Mouse (Mus musculus) left cerebral cortex, adult 8-10 months (tissue): ENCODE measurements at regions not wholly inside any gene's neighbourhood (a gene's known extent, or its start where the extent isn't known, plus 50 kb on each side); places are given as distances from the start of the nearest gene placed in this dataset.

Experiments used
- DNase-seq, 2 experiments: peaks; one replicate each; pipeline ENCODE4 v3.0.0; 2022; ENCODE audit warnings: low spot score in 2 of 2

DNA sequence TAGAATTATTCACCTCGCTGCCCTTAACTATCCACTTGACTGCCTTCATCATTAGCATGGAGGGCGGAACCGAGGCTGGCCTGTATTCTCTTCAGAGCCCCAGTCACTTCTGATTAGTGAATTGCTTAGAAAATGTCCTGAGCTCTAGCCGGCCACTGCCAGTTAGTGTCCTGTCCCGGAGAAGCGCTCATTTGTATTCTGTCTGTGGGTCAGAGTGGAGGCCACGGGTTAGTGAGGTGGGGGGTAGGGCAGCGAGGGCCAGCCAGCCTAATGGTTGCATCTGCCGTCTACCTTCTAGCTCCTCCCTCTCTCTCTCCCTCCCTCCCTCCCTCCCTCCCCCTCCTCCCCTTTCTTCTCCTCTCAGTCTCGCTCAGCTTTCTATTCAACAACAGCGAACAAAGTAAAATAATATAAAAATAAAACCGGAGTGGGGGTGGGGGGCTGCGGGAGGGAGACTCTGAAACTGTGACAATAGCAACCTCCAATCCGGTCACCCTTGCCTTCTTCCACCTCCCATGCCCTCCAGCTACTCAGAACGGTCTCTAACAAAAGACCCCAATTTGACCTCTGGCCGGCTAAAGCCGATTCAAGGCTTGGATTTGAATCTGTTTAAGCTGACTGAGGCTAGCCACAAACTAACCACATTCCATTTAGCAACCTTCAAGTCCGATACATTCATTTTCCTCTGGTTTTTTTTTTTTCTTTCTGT lies 155.6 kb upstream of the Klf3 start:
- DNase-seq = peak in 1 of 2 experiments; percentile 18

DNA sequence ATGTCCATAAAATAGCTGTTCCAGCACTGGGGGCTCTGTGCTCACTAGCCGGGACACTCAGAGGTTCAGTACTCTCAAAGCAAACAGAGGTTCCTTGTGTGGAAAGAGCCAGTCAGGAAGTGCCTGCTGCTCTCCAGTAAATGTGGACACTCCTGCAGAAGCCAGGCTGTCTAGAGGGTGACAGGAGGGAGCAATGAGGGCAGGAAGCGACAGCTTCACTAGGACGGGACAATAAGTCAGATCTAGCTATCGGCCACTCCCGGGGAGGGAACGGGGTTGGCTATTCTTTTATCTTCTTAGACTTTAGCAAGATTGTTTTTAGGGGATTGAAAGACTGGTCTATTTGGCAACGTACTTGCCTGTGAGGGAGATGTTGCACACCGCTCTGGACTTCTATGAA lies 154.7 kb upstream of the Klf3 start:
- no peak for DNase-seq

- DNase-seq = no peak
Measured at GRCm38 (mm10) chr5:64651407-64651806, 151.8 kb upstream of the Klf3 start.

- no peak for DNase-seq
Measured at GRCm38 (mm10) chr5:64653764-64654163, 149.4 kb upstream of the Klf3 start.

DNA sequence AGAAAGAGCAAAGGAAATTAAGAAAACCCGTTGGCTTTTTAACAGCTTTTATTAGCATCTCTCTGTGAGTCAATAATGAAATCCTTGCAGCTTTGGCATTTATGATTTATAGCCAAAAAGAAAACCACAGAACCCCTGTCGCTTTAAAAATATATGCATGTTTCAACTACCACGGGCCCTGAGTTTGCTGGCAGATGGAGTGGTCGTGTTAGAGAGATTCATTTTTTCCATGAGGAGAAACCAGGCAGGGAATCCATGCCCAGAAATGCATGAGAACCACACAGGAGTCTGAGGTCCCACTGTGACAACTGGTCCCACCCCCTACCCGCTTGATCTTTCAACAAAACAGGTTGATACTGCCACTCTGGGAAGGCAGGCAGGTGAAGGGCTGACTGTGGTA lies 147.9 kb upstream of the Klf3 start:
- DNase-seq = no peak

GRCm38 (mm10) chr5:64661959-64662358 lies 141.2 kb upstream of the Klf3 start:
- no peak for DNase-seq

GRCm38 (mm10) chr5:64662476-64662875 lies 140.7 kb upstream of the Klf3 start:
- DNase-seq = no peak

- DNase-seq = no peak
Measured at GRCm38 (mm10) chr5:64663766-64664165, 139.4 kb upstream of the Klf3 start.

- no peak for DNase-seq
Measured at GRCm38 (mm10) chr5:64665064-64665463, 138.1 kb upstream of the Klf3 start.

DNA sequence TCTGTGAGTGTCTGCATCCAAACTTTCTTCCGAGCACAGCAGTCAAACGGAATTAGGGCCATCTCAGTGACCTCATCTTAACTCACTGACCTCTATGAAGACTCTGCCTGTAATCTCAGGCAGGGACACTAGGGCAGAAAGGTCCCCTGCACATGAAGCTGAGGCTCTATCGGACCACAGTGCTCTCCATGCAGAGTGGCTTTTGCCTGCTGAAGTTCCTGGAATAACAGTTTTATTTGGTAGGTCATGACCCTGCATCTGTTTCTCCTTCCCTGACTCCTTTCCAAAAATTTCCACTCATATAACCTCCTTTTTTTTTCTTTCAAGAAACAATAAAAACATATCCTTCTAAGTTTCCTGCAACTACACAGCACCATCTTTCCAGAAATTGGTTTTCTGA lies 136.9 kb upstream of the Klf3 start:
- no peak for DNase-seq

GRCm38 (mm10) chr5:64667053-64667452 lies 136.1 kb upstream of the Klf3 start:
- no peak for DNase-seq

DNA sequence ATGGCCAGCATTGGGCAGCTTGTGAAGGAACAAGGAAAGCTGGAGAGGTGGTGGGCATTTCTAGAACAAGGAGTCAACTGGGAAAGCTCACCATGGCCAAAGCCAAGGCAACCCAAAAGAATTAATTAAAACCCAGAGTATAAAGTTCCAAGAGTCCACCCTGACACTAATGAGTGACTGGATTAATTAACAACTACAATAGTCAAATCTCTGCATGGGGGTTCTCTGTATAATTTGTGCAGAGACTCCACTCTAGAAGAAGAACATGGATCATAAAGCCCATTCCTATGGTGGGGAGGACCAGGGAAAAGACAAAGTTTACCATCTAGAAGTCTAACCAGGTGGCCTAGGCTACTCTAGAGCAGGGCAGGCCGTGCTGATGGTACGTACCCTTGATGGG lies 129.3 kb upstream of the Klf3 start:
- DNase-seq = no peak

- no peak for DNase-seq
Measured at GRCm38 (mm10) chr5:64676214-64676945, 126.8 kb upstream of the Klf3 start.

GRCm38 (mm10) chr5:64676946-64677588 lies 126.1 kb upstream of the Klf3 start:
- no peak for DNase-seq

GRCm38 (mm10) chr5:64678706-64679105 lies 124.5 kb upstream of the Klf3 start:
- DNase-seq = no peak

DNA sequence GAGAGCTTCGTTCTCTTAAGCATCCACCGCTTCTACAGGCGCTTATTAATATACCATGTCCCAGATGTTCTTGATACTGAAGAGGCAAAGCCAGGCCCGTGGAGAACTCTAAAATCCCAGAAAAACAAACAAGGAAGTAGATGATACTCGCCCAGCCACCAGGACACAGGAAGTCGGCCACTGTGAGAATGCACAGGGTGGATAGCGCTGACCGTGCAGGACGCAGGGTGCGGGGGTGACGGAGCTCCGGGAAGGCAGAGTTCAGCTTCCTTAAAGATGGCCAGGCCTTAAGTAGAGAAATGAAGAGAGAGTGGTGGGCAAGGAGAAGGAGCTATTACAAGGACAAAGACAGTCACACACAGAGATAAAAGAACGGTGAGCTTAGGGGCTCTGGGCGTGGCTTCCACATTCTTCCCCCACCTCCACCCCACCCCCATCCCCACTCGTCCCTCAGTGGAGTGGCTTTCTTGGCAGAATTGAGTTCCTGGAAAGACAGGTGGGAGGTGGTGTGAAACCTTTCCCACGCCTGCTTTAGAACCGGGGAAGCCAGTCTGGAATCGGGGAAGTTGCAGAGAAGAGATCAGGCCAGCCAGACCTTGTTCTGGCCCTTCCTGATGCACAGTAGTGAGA lies 123.1 kb upstream of the Klf3 start:
- DNase-seq = no peak

DNA sequence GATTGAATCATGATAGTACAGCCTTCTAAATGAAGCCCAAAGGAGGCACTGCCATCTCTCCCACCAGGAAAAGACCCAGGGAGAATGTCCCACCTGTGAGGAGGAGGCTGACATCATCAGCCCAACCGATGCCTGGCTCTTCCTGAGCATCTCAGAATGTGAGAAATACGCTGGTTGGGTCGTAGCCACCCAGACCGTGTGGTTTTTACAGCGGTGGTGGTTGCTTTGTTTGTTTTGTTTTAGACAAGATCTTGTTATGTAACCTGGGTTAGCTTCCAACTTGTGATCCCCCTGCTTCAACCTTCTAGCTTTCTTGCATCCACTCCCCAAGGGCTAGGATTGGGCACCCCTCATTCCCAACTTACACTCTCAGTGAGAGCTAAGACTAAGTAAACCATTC lies 122.0 kb upstream of the Klf3 start:
- DNase-seq = no peak

DNA sequence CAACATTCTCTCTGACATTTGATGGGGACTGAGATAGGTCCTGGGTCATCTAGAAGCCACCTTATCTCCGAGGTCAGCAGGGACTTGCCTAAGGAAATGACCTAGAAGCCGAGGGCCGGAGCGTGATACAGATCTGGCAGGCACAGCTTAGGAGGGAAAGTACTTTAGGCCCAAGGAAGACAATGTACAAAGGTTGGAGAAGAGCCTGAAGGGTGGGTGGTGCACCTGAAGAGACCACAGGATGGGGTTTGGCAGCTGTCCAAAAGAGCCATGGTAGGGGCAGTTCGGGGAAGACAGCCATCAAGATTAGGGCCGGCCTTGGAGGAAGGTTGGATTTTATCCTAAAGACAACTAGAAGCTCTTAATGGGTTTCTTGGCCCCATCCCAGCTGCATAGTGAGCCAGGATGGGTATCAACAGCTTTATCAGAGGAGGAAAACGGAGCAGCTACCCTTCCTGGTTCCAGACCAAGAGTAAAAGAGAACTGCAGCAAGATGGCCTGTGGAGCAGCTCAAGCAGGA lies 120.8 kb upstream of the Klf3 start:
- no peak for DNase-seq

DNA sequence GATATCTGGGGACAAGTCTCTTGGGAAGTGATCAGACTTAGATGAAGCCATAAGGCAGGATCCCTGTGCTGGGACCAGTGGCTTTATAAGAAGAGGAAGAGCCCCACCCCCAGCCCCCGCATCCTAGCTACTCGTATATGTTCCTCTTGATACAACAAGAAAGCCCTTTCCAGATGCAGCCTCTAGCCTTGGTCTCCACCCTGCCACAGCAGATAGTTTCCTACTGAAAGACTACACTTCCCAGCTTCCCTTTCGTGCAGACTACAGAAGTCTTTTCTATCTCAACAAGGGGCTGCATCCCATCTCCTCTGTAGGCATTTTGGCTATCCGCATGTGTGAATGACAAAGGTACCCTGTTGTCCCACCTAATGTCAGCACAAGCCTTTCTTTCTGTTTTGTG lies 119.8 kb upstream of the Klf3 start:
- DNase-seq = no peak

DNA sequence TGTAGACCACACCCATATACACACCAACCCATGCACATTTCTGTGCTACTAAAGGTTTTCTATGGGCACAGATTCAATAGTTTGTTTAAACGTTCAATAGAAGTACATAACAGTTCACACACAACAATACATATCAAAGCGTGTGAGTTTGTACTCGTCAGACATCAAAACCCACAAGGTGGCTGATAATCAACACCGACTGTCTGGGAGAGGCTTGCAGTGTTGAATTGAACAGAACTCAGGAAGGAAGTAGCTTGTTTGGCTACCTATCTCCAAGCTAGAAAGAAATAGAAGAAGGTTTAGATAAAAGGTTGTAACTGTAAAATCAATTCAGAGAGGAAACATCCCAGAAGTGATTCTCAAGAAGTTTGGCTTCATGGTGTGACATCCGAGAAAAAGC lies 118.9 kb upstream of the Klf3 start:
- DNase-seq = no peak

DNA sequence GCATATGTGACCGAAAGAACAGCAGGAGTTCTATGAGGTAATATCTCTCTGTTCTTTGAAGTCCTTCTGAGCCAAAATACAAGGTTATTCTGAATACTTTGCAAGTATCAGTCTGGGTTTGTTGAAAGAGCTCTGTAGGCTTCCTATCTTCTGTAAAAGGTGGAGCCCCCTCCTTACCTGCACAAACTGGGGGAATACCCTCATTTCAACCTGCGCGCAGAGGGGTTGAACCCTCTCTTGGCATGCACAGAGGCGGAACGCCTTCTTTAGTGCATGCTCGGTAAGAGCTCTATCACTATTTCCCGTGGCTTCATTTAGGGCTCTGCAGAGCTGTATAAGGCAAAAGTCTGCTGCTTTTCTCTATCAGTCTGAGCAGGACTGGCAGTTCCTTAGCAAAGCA lies 113.0 kb upstream of the Klf3 start:
- DNase-seq = no peak
